Mouse (Mus musculus) lung, embryonic 14.5 days (tissue): ENCODE results near the gene Lefty2. TPM values are rescaled to one million over a fixed set of nuclear protein-coding genes. Genes with fewer than 3 reads are reported as not detected.
"Not testable (repeated sequence)": the region's sequence is repeated elsewhere in the genome, so short reads cannot be mapped to it uniquely, and the experiment has no call there.

Experiments used
- ATAC-seq: fragments of 200-750 bp; cut with Nextera tagmentation; 2 replicates; pipeline ENCODE4 v1.8.0; 2017; ENCODE audit warnings: mild to moderate bottlenecking, moderate TSS enrichment, moderate library complexity; ENCODE audit not compliant: insufficient read depth
- DNase-seq: peaks from one replicate; pipeline ENCODE4 v3.0.0-alpha.2; 2015
- H3K27ac ChIP-seq: fragments of 300-500 bp; sonication (generic); 2 replicates; pipeline ENCODE4 v1.5.1; 2014; ENCODE audit warnings: low read depth, mild to moderate bottlenecking, moderate library complexity
- H3K27me3 ChIP-seq: fragments of 300-500 bp; sonication (generic); 2 replicates; pipeline ENCODE4 v1.6.1; 2014; ENCODE audit warnings: low read length, control low read depth; ENCODE audit not compliant: insufficient read depth
- H3K36me3 ChIP-seq: fragments of 300-500 bp; sonication (generic); 2 replicates; pipeline ENCODE4 v1.6.1; 2014; ENCODE audit warnings: control low read depth; ENCODE audit not compliant: insufficient read depth
- H3K4me1 ChIP-seq: fragments of 300-500 bp; sonication (generic); 2 replicates; pipeline ENCODE4 v1.6.1; 2014; ENCODE audit warnings: antibody characterized with exemption, control low read depth; ENCODE audit not compliant: insufficient read depth
- H3K4me2 ChIP-seq: fragments of 300-500 bp; sonication (generic); 2 replicates; pipeline ENCODE4 v1.6.1; 2014; ENCODE audit warnings: mild to moderate bottlenecking
- H3K4me3 ChIP-seq: fragments of 300-500 bp; sonication (generic); 2 replicates; pipeline ENCODE4 v1.5.1; 2014; ENCODE audit warnings: low read depth, low read length
- H3K9ac ChIP-seq: fragments of 300-500 bp; sonication (generic); 2 replicates; pipeline ENCODE4 v1.6.1; 2014
- H3K9me3 ChIP-seq: fragments of 300-500 bp; sonication (generic); 2 replicates; pipeline ENCODE4 v1.6.1; 2016; ENCODE audit warnings: low read depth, low read length, control low read depth
- CTCF ChIP-seq: IDR thresholded peaks from 2 replicates; pipeline ENCODE4 v1.5.1; 2016; ENCODE audit warnings: antibody characterized with exemption, low read depth
- WGBS: fragments of 180-500 bp; shearing (Covaris S2); extraction: QIAGEN DNeasy Blood & Tissue Kit; methylation state at CpG from one replicate; pipeline ENCODE4 v1.1.7; 2014; 5-methylcytosine and 5-hydroxymethylcytosine counted together
- polyA plus RNA-seq: library from polyadenylated mRNA; unstranded; fragments of >200 nt; fragmentation: Nextera tagmentation; extraction: Ambion mirVana; gene quantifications from 2 replicates; pipeline ENCODE4 v1.2.1, GENCODE M21; 2014

Lefty2 gene
- polyA plus RNA-seq, 1 experiment from 2014 or later: not detected

- H3K9me3 ChIP-seq: no peaks in the 10 kb centered on the region
- no peak for TF ChIP-seq CTCF
- no peaks in the 10 kb centered on the region for H3K36me3 ChIP-seq
- H3K27ac ChIP-seq: no peak within 1 kb of the TSS
- H3K4me2 ChIP-seq: no peak within 1 kb of the TSS
- no peaks in the 10 kb centered on the region for H3K4me1 ChIP-seq
- WGBS: 17% methylated on average over 21 of the region's 21 CpGs
- DNase-seq: no peak
- no peak within 1 kb of the TSS for H3K4me3 ChIP-seq
- no peak for ATAC-seq
- peaks cover 36% of the 10 kb centered on the region for H3K27me3 ChIP-seq
- no peak within 1 kb of the TSS for H3K9ac ChIP-seq
Measured at GRCm38 (mm10) chr1:180934467-180935419, 41.8 kb downstream of the Lefty2 start, which contains the start of gene Lefty1. Lefty1 (plus strand) TSS chr1:180935022.

- peak overlapping the region; percentile 56 for H3K4me2 ChIP-seq
- peak; percentile 92 for ATAC-seq
- WGBS: 4% methylated on average over 33 of the region's 41 CpGs
Measured at GRCm38 (mm10) chr1:180936610-180937398, 43.9 kb downstream of the Lefty2 start.

GRCm38 (mm10) chr1:180937631-180938030 lies 44.7 kb downstream of the Lefty2 start:
- H3K36me3 ChIP-seq, ATAC-seq, H3K27ac ChIP-seq, H3K4me1 ChIP-seq, H3K4me2 ChIP-seq, H3K4me3 ChIP-seq, H3K9ac ChIP-seq, H3K9me3 ChIP-seq, DNase-seq: not testable (repeated sequence)
- 0 out of 2 replicates have a peak, but pooled peaks have one; percentile 5 for TF ChIP-seq CTCF
- WGBS: 38% methylated on average over 13 of the region's 13 CpGs
- peaks cover 36% of the 10 kb centered on the region for H3K27me3 ChIP-seq

More at GRCm38 (mm10) chr1:180936610-180937398, 43.9 kb downstream of the Lefty2 start:
- not testable (repeated sequence) for H3K4me1 ChIP-seq, H3K27ac ChIP-seq, H3K9me3 ChIP-seq, H3K36me3 ChIP-seq
- peak overlapping the region; percentile 43 for H3K9ac ChIP-seq
- peak; percentile 68 for DNase-seq
- peaks cover 36% of the 10 kb centered on the region for H3K27me3 ChIP-seq
- peak overlapping the region; percentile 29 for H3K4me3 ChIP-seq

GRCm38 (mm10) chr1:180938781-180939180 lies 45.9 kb downstream of the Lefty2 start:
- H3K27ac ChIP-seq, H3K36me3 ChIP-seq, H3K4me2 ChIP-seq, ATAC-seq, H3K4me1 ChIP-seq, H3K4me3 ChIP-seq, H3K9ac ChIP-seq, DNase-seq, H3K9me3 ChIP-seq: not testable (repeated sequence)
- peaks cover 31% of the 10 kb centered on the region for H3K27me3 ChIP-seq
- WGBS: 83% methylated on average over 2 of the region's 2 CpGs

GRCm38 (mm10) chr1:180940776-180941460 lies 48.0 kb downstream of the Lefty2 start:
- TF ChIP-seq CTCF: no peak
- Histone ChIP-seq H3K4me3 (peak overlapping the region; percentile 78; the same call in 1 of the 2 replicates), H3K27ac (no peak overlapping the region), H3K9ac (peak overlapping the region; percentile 83; the same call in 1 of the 2 replicates), H3K4me1 (peaks cover 10% of the 10 kb centered on the region; the same call in 1 of the 2 replicates), H3K9me3 (no peaks in the 10 kb centered on the region), H3K27me3 (peaks cover 9% of the 10 kb centered on the region), H3K4me2 (peak overlapping the region; percentile 96), H3K36me3 (no peaks in the 10 kb centered on the region)
- DNase-seq: no peak
- no peak for ATAC-seq
- 85% methylated on average over 7 of the region's 7 CpGs for WGBS

- H3K9me3 ChIP-seq: no peaks in the 10 kb centered on the region
- H3K9ac ChIP-seq: peak overlapping the region; percentile 83
- H3K4me3 ChIP-seq: peak overlapping the region; percentile 78
- WGBS: 6% methylated on average over 18 of the region's 18 CpGs
- peak overlapping the region; percentile 84 for H3K27ac ChIP-seq
- no peak for TF ChIP-seq CTCF
- DNase-seq (no peak), ATAC-seq (0 out of 2 replicates have a peak, but pooled peaks have one; percentile 12)
- H3K27me3 ChIP-seq: peaks cover 7% of the 10 kb centered on the region
- 0 out of 2 replicates have a peak, but pooled peaks cover under 1% of the 10 kb centered on the region for H3K36me3 ChIP-seq
- peaks cover 14% of the 10 kb centered on the region; the same call in 1 of the 2 replicates for H3K4me1 ChIP-seq
- peak overlapping the region; percentile 96 for H3K4me2 ChIP-seq
Measured at GRCm38 (mm10) chr1:180941726-180942125, 48.8 kb downstream of the Lefty2 start.
